Mouse (Mus musculus) kidney, embryonic 16.5 days (tissue): Measurements from ENCODE around the gene Wfikkn2. TPM values are rescaled to one million over a fixed set of nuclear protein-coding genes. Genes with fewer than 3 reads are reported as not detected.

ENCODE experiments used
- ATAC-seq: fragments of 200-750 bp; cut with Nextera tagmentation; 2 replicates; pipeline ENCODE4 v1.8.0; 2017; ENCODE audit warnings: moderate TSS enrichment; ENCODE audit not compliant: low FRiP score, low TSS enrichment
- H3K27ac ChIP-seq: fragments of 300-500 bp; sonication (generic); 2 replicates; pipeline ENCODE4 v1.5.1; 2014; ENCODE audit warnings: low read length
- H3K27me3 ChIP-seq: fragments of 300-500 bp; sonication (generic); 2 replicates; pipeline ENCODE4 v1.6.1; 2014; ENCODE audit warnings: low read length, control low read depth, mixed read lengths; ENCODE audit not compliant: insufficient read depth
- H3K36me3 ChIP-seq: fragments of 300-500 bp; sonication (generic); 2 replicates; pipeline ENCODE4 v1.6.1; 2014; ENCODE audit warnings: low read length, control low read depth, mixed read lengths; ENCODE audit not compliant: insufficient read depth
- H3K4me1 ChIP-seq: fragments of 300-500 bp; sonication (generic); 2 replicates; pipeline ENCODE4 v1.6.1; 2014; ENCODE audit warnings: low read length, control low read depth, mixed read lengths; ENCODE audit not compliant: insufficient read depth
- H3K4me2 ChIP-seq: fragments of 300-500 bp; sonication (generic); replicated peaks from 2 replicates; pipeline ENCODE4 v1.6.1; 2014; ENCODE audit warnings: low read depth, low read length
- H3K4me3 ChIP-seq: fragments of 300-500 bp; sonication (generic); 2 replicates; pipeline ENCODE4 v1.5.1; 2014; ENCODE audit warnings: mild to moderate bottlenecking, low read length
- H3K9ac ChIP-seq: fragments of 300-500 bp; sonication (generic); replicated peaks from 2 replicates; pipeline ENCODE4 v1.6.1; 2014; ENCODE audit warnings: low read length
- H3K9me3 ChIP-seq: fragments of 300-500 bp; sonication (generic); 2 replicates; pipeline ENCODE4 v1.6.1; 2016; ENCODE audit warnings: low read length, control low read depth
- WGBS: fragments of 180-500 bp; shearing (Covaris S2); extraction: QIAGEN DNeasy Blood & Tissue Kit; methylation state at CpG from one replicate; pipeline ENCODE4 v1.1.7; 2014; 5-methylcytosine and 5-hydroxymethylcytosine counted together
- polyA plus RNA-seq: library from polyadenylated mRNA; unstranded; fragments of >200 nt; fragmentation: Nextera tagmentation; extraction: Ambion mirVana; gene quantifications from 2 replicates; pipeline ENCODE4 v1.2.1, GENCODE M21; 2015

Gene Wfikkn2
- polyA plus RNA-seq, 1 experiment from 2014 or later, result 2.2 TPM

- Histone ChIP-seq H3K27me3 (no peaks in the 10 kb centered on the region), H3K4me2 (no peak overlapping the region), H3K9me3 (no peaks in the 10 kb centered on the region), H3K27ac (no peak overlapping the region), H3K9ac (no peak overlapping the region), H3K36me3 (no peaks in the 10 kb centered on the region), H3K4me1 (peaks cover 7% of the 10 kb centered on the region; the same call in 1 of the 2 replicates), H3K4me3 (no peak overlapping the region)
- ATAC-seq, result no peak
- 72% methylated on average over 8 of the region's 8 CpGs for WGBS
Measured at GRCm38 (mm10) chr11:94230244-94230643, 15.6 kb downstream of the Wfikkn2 start.

GRCm38 (mm10) chr11:94229207-94229960, 16.4 kb downstream of the Wfikkn2 start:
- Histone ChIP-seq H3K27me3 (no peaks in the 10 kb centered on the region), H3K9ac (no peak overlapping the region), H3K4me1 (peaks cover 7% of the 10 kb centered on the region; the same call in 1 of the 2 replicates), H3K27ac (no peak overlapping the region), H3K4me2 (no peak overlapping the region), H3K4me3 (no peak overlapping the region), H3K36me3 (no peaks in the 10 kb centered on the region), H3K9me3 (no peaks in the 10 kb centered on the region)
- no peak for ATAC-seq
- WGBS, result 84% methylated on average over 5 of the region's 5 CpGs

GRCm38 (mm10) chr11:94228416-94228815, 17.4 kb downstream of the Wfikkn2 start:
- ATAC-seq, result no peak
- no peaks in the 10 kb centered on the region for H3K27me3 ChIP-seq
- no peaks in the 10 kb centered on the region for H3K36me3 ChIP-seq
- H3K9me3 ChIP-seq, result no peaks in the 10 kb centered on the region
- no peak overlapping the region for H3K9ac ChIP-seq
- H3K4me2 ChIP-seq, result no peak overlapping the region
- H3K4me3 ChIP-seq, result no peak overlapping the region
- WGBS, result 35% methylated on average over 9 of the region's 9 CpGs
- H3K27ac ChIP-seq, result no peak overlapping the region
- peaks cover 7% of the 10 kb centered on the region; the same call in 1 of the 2 replicates for H3K4me1 ChIP-seq

- H3K27ac ChIP-seq, result no peak overlapping the region
- ATAC-seq, result peak; percentile 65; the same call in 1 of the 2 replicates
- 0 out of 2 replicates have a peak overlapping the region, but pooled peaks have one; percentile 28 for H3K9ac ChIP-seq
- H3K4me1 ChIP-seq, result peaks cover 3% of the 10 kb centered on the region; the same call in 1 of the 2 replicates
- no peaks in the 10 kb centered on the region for H3K9me3 ChIP-seq
- no peaks in the 10 kb centered on the region for H3K36me3 ChIP-seq
- WGBS, result 33% methylated on average over 7 of the region's 7 CpGs
- no peak overlapping the region for H3K4me3 ChIP-seq
- H3K4me2 ChIP-seq, result peak overlapping the region; percentile 35; the same call in 1 of the 2 replicates
- H3K27me3 ChIP-seq, result no peaks in the 10 kb centered on the region
Measured at GRCm38 (mm10) chr11:94225985-94226384, 19.8 kb downstream of the Wfikkn2 start.

- 79% methylated on average over 9 of the region's 9 CpGs for WGBS
- H3K27me3 ChIP-seq, result no peaks in the 10 kb centered on the region
- H3K9me3 ChIP-seq, result no peaks in the 10 kb centered on the region
- H3K4me1 ChIP-seq, result peaks cover 3% of the 10 kb centered on the region; the same call in 1 of the 2 replicates
- H3K4me3 ChIP-seq, result no peak overlapping the region
- H3K9ac ChIP-seq, result no peak overlapping the region
- H3K4me2 ChIP-seq, result no peak overlapping the region
- ATAC-seq, result no peak
- no peak overlapping the region for H3K27ac ChIP-seq
- no peaks in the 10 kb centered on the region for H3K36me3 ChIP-seq
Measured at GRCm38 (mm10) chr11:94223531-94223930, 22.3 kb downstream of the Wfikkn2 start.

- no peak overlapping the region for H3K9ac ChIP-seq
- ATAC-seq, result no peak
- no peak overlapping the region for H3K27ac ChIP-seq
- H3K4me2 ChIP-seq, result no peak overlapping the region
- H3K4me1 ChIP-seq, result peaks cover 3% of the 10 kb centered on the region; the same call in 1 of the 2 replicates
- WGBS, result 94% methylated on average over 7 of the region's 7 CpGs
- H3K27me3 ChIP-seq, result no peaks in the 10 kb centered on the region
- no peaks in the 10 kb centered on the region for H3K36me3 ChIP-seq
- no peak overlapping the region for H3K4me3 ChIP-seq
- no peaks in the 10 kb centered on the region for H3K9me3 ChIP-seq
Measured at GRCm38 (mm10) chr11:94221257-94221656, 24.5 kb downstream of the Wfikkn2 start.

GRCm38 (mm10) chr11:94216247-94216646, 29.6 kb downstream of the Wfikkn2 start:
- 22% methylated on average over 2 of the region's 2 CpGs for WGBS
- H3K9ac ChIP-seq, result no peak overlapping the region
- no peak overlapping the region for H3K4me3 ChIP-seq

GRCm38 (mm10) chr11:94215581-94215980, 30.2 kb downstream of the Wfikkn2 start:
- whole genome bisulfite sequencing, result 91% methylated on average over 3 of the region's 3 CpGs
- no peak overlapping the region for H3K27ac ChIP-seq
- no peaks in the 10 kb centered on the region for H3K9me3 ChIP-seq
- H3K4me3 ChIP-seq, result no peak overlapping the region
- H3K36me3 ChIP-seq, result peaks cover 11% of the 10 kb centered on the region; the same call in 1 of the 2 replicates
- H3K9ac ChIP-seq, result no peak overlapping the region
- H3K27me3 ChIP-seq, result no peaks in the 10 kb centered on the region
- ATAC-seq, result no peak
- peaks cover 16% of the 10 kb centered on the region for H3K4me1 ChIP-seq
- H3K4me2 ChIP-seq, result no peak overlapping the region

More at GRCm38 (mm10) chr11:94216247-94216646, 29.6 kb downstream of the Wfikkn2 start:
- Histone ChIP-seq H3K27ac (no peak overlapping the region), H3K9me3 (no peaks in the 10 kb centered on the region), H3K4me2 (no peak overlapping the region), H3K36me3 (peaks cover 11% of the 10 kb centered on the region; the same call in 1 of the 2 replicates), H3K27me3 (no peaks in the 10 kb centered on the region), H3K4me1 (peaks cover 16% of the 10 kb centered on the region)
- no peak for ATAC-seq

GRCm38 (mm10) chr11:94213735-94214594, 31.8 kb downstream of the Wfikkn2 start:
- ATAC-seq, result no peak
- Histone ChIP-seq H3K27me3 (no peaks in the 10 kb centered on the region), H3K4me3 (peak overlapping the region; percentile 29), H3K9ac (peak overlapping the region; percentile 35; the same call in 1 of the 2 replicates), H3K4me2 (peak overlapping the region; percentile 58), H3K36me3 (peaks cover 11% of the 10 kb centered on the region; the same call in 1 of the 2 replicates), H3K27ac (no peak overlapping the region), H3K9me3 (no peaks in the 10 kb centered on the region), H3K4me1 (peaks cover 16% of the 10 kb centered on the region)
- WGBS, result 71% methylated on average over 29 of the region's 29 CpGs
